ENCODE assay signal across 8 mouse cellular contexts in the genomic region with DNA sequence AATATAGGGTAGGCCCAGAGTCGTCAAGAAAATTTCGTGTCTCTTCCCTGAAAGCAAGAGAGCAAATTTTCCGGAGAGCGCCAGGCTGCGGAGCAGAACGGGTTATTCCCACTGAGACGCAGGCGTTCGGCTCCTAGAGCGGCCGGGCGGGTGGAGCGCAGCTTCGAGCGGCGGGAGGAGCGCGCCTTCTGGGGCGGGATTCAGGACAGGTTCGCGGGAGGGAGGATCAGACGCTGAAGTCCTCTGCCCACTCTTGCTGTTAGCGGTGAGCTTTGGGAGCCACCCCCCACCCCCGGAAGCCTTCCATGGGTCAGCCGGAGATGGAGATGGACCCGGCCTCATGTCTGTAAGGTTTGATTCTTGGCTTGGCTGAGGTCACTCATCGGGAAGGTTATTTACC. TPM values are rescaled to one million over a fixed set of nuclear protein-coding genes. Genes with fewer than 3 reads are reported as not detected.
DNase-seq lines count a peak whose midpoint lies in the region; ATAC-seq lines count a peak whose summit lies in the region.

No protein-coding gene starts in this region.

- peak; percentile 94 for DNase-seq in brain, adult 2 months (ENCODE audit: low read depth, low spot score)
- peak; percentile 82 to 83 for DNase-seq in heart, adult 18-20 months
- peak; percentile 63 for DNase-seq in kidney, adult 11 months
- DNase-seq in limb, embryonic 10.5 days (ENCODE audit: low spot score): peak; percentile 82
- peak; percentile 79 for DNase-seq in midbrain, embryonic 10.5 days (ENCODE audit: low spot score)
- peak; percentile 39 for DNase-seq in skeletal muscle tissue, adult 2 months (ENCODE audit: low read depth, low spot score)
- no peak for DNase-seq in thymus, postnatal 0 days (ENCODE audit: low spot score)

- peak overlapping the region; percentile 48 for H3K4me3 ChIP-seq in embryonic facial prominence, embryonic 12.5 days
- H3K4me3 ChIP-seq in limb, embryonic 10.5 days: peak overlapping the region; percentile 62
- peak overlapping the region; percentile 66 for H3K4me3 ChIP-seq in midbrain, embryonic 10.5 days

- peaks cover 4% of the 10 kb centered on the region for H3K4me1 ChIP-seq in embryonic facial prominence, embryonic 12.5 days
- peaks cover 14% of the 10 kb centered on the region for H3K4me1 ChIP-seq in limb, embryonic 10.5 days
- H3K4me1 ChIP-seq in midbrain, embryonic 10.5 days: peaks cover 12% of the 10 kb centered on the region

- H3K9me3 ChIP-seq in embryonic facial prominence, embryonic 12.5 days: no peaks in the 10 kb centered on the region
- H3K9me3 ChIP-seq in limb, embryonic 10.5 days (replicated peaks): no peaks in the 10 kb centered on the region
- H3K9me3 ChIP-seq in midbrain, embryonic 10.5 days (replicated peaks): no peaks in the 10 kb centered on the region

- H3K9ac ChIP-seq in embryonic facial prominence, embryonic 12.5 days: peak overlapping the region; percentile 57

- ATAC-seq in embryonic facial prominence, embryonic 12.5 days (ENCODE audit: insufficient number of reproducible peaks, insufficient read depth, low FRiP score, low TSS enrichment): peak; percentile 77; the same call in 1 of the 2 replicates

- WGBS in embryonic facial prominence, embryonic 12.5 days: 0% methylated on average over 27 of the region's 27 CpGs
- WGBS in limb, embryonic 10.5 days: under 1% methylated on average over 27 of the region's 27 CpGs
- WGBS in midbrain, embryonic 10.5 days: under 1% methylated on average over 27 of the region's 27 CpGs

- no peak overlapping the region for H3K27ac ChIP-seq in embryonic facial prominence, embryonic 12.5 days
- peak overlapping the region; percentile 77 for H3K27ac ChIP-seq in limb, embryonic 10.5 days
- H3K27ac ChIP-seq in midbrain, embryonic 10.5 days (replicated peaks): peak overlapping the region; percentile 80

- H3K4me2 ChIP-seq in embryonic facial prominence, embryonic 12.5 days (replicated peaks): peak overlapping the region; percentile 69

- no peaks in the 10 kb centered on the region for H3K36me3 ChIP-seq in embryonic facial prominence, embryonic 12.5 days
- no peaks in the 10 kb centered on the region for H3K36me3 ChIP-seq in limb, embryonic 10.5 days
- no peaks in the 10 kb centered on the region for H3K36me3 ChIP-seq in midbrain, embryonic 10.5 days

- no peaks in the 10 kb centered on the region for H3K27me3 ChIP-seq in embryonic facial prominence, embryonic 12.5 days
- peaks cover 9% of the 10 kb centered on the region; the same call in 1 of the 2 replicates for H3K27me3 ChIP-seq in limb, embryonic 10.5 days (ENCODE audit: low read depth, poor library complexity, severe bottlenecking)
- H3K27me3 ChIP-seq in midbrain, embryonic 10.5 days (ENCODE audit: low read depth, poor library complexity, severe bottlenecking): peaks cover 10% of the 10 kb centered on the region

RNA-seq across cellular contexts. Expression of gene Zfp629, which starts 21.4 kb away (rescaled TPM):
- polyA plus RNA-seq in embryonic facial prominence, embryonic 12.5 days (2016; fragmentation: Nextera tagmentation; extraction: Ambion mirVana): 24.6 and 25.1 TPM in 2 replicates
- total RNA-seq in heart, adult 18-20 months (2021): 10 to 100 TPM; 16.5 TPM
- polyA plus RNA-seq in limb, embryonic 10.5 days (2016; fragmentation: Nextera tagmentation; extraction: Ambion mirVana): 29.0 and 32.9 TPM in 2 replicates
- 32.2 and 37.1 TPM in 2 replicates for polyA plus RNA-seq in midbrain, embryonic 10.5 days (2016; fragmentation: Nextera tagmentation; extraction: Ambion mirVana)
- polyA plus RNA-seq in thymus, postnatal 0 days (2015; fragmentation: Nextera tagmentation; extraction: Ambion mirVana): 6.6 and 7.0 TPM in 2 replicates

RNA-seq across cellular contexts. Expression of gene Rnf40, which starts 48.4 kb away (rescaled TPM):
- 63.0 and 66.2 TPM in 2 replicates for polyA plus RNA-seq in embryonic facial prominence, embryonic 12.5 days (2016; fragmentation: Nextera tagmentation; extraction: Ambion mirVana)
- 10 to 100 TPM; 41.0 to 42.8 TPM for total RNA-seq in heart, adult 18-20 months (2021)
- polyA plus RNA-seq in limb, embryonic 10.5 days (2016; fragmentation: Nextera tagmentation; extraction: Ambion mirVana): 62.2 and 69.6 TPM in 2 replicates
- 56.7 and 59.6 TPM in 2 replicates for polyA plus RNA-seq in midbrain, embryonic 10.5 days (2016; fragmentation: Nextera tagmentation; extraction: Ambion mirVana)
- polyA plus RNA-seq in thymus, postnatal 0 days (2015; fragmentation: Nextera tagmentation; extraction: Ambion mirVana): 42.5 and 44.3 TPM in 2 replicates

RNA-seq across cellular contexts. Expression of gene Ccdc189, which starts 48.6 kb away (rescaled TPM):
- polyA plus RNA-seq in embryonic facial prominence, embryonic 12.5 days (2016; fragmentation: Nextera tagmentation; extraction: Ambion mirVana): 11.0 and 11.3 TPM in 2 replicates
- total RNA-seq in heart, adult 18-20 months (2021): 10 to 100 TPM; 12.6 to 15.4 TPM
- 9.4 and 12.4 TPM in 2 replicates for polyA plus RNA-seq in limb, embryonic 10.5 days (2016; fragmentation: Nextera tagmentation; extraction: Ambion mirVana)
- 14.4 and 16.9 TPM in 2 replicates for polyA plus RNA-seq in midbrain, embryonic 10.5 days (2016; fragmentation: Nextera tagmentation; extraction: Ambion mirVana)
- 2.8 and 3.5 TPM in 2 replicates for polyA plus RNA-seq in thymus, postnatal 0 days (2015; fragmentation: Nextera tagmentation; extraction: Ambion mirVana)
